Mouse (Mus musculus) duodenum, adult 2 months (tissue): Measurements from ENCODE around the gene Sohlh2. TPM values are rescaled to one million over a fixed set of nuclear protein-coding genes. Genes with fewer than 3 reads are reported as not detected.

Experiments used
- polyA plus RNA-seq: library from polyadenylated mRNA; depleted of rRNA; stranded (reverse); fragments of >200 nt; gene quantifications from 2 replicates; pipeline ENCODE4 v1.2.3, GENCODE M21; 2012; ENCODE audit warnings: low replicate concordance; rRNA removed

The Sohlh2 gene
- not detected in 2 replicates for polyA plus RNA-seq

GRCm38 (mm10) chr3:55181766-55182165 is at the start of gene Sohlh2:
TSS of gene Sohlh2 (plus strand) at chr3:55182028.

GRCm38 (mm10) chr3:55137039-55137438 is 44.8 kb upstream of the Sohlh2 start, which contains the start of gene Ccdc169:
TSS of gene Ccdc169 (plus strand) at chr3:55137339.

GRCm38 (mm10) chr3:55241730-55242421 is 60.0 kb downstream of the Sohlh2 start, which contains the start of gene Dclk1:
TSS of gene Dclk1 (plus strand) at chr3:55242364.

Other genes starting within 250 kb of the Sohlh2 start
- 0.70 and 0.99 TPM in 2 replicates for gene Ccna1, start 126.5 kb upstream of the Sohlh2 start, polyA plus RNA-seq
- 9.5 and 9.8 TPM in 2 replicates for gene Spg20, start 69.9 kb upstream of the Sohlh2 start, polyA plus RNA-seq
- not detected in 2 replicates for gene Ccdc169, start 44.7 kb upstream of the Sohlh2 start, polyA plus RNA-seq
- 0.57 and 2.4 TPM in 2 replicates for gene Dclk1, start 60.3 kb downstream of the Sohlh2 start, polyA plus RNA-seq